Mouse (Mus musculus): Measurements from ENCODE around the gene Klk13. TPM values are rescaled to one million over a fixed set of nuclear protein-coding genes. Genes with fewer than 3 reads are reported as not detected.
"Not testable (repeated sequence)": the region's sequence is repeated elsewhere in the genome, so short reads cannot be mapped to it uniquely, and the experiment has no call there.

The Klk13 gene
- total RNA-seq (2017) = not detected in 3 replicates

- no peak for ATAC-seq (replicated peaks; ENCODE audit: insufficient number of reproducible peaks, low FRiP score, low TSS enrichment, poor library complexity, severe bottlenecking)
Measured at GRCm38 (mm10) chr7:43712267-43712666, at the start of gene Klk13. Gene Klk13 (plus strand): TSS chr7:43712567.

GRCm38 (mm10) chr7:43662804-43663203 lies 49.6 kb upstream of the Klk13 start:
- ATAC-seq (replicated peaks; ENCODE audit: insufficient number of reproducible peaks, low FRiP score, low TSS enrichment, poor library complexity, severe bottlenecking) = no peak

- not testable (repeated sequence) for ATAC-seq (replicated peaks; ENCODE audit: insufficient number of reproducible peaks, low FRiP score, low TSS enrichment, poor library complexity, severe bottlenecking)
Measured at GRCm38 (mm10) chr7:43667221-43667620, 45.1 kb upstream of the Klk13 start.

GRCm38 (mm10) chr7:43668582-43668981 lies 43.8 kb upstream of the Klk13 start:
- no peak for ATAC-seq (replicated peaks; ENCODE audit: insufficient number of reproducible peaks, low FRiP score, low TSS enrichment, poor library complexity, severe bottlenecking)

GRCm38 (mm10) chr7:43671064-43671808 lies 41.1 kb upstream of the Klk13 start:
- no peak for ATAC-seq (replicated peaks; ENCODE audit: insufficient number of reproducible peaks, low FRiP score, low TSS enrichment, poor library complexity, severe bottlenecking)

GRCm38 (mm10) chr7:43671809-43672580 lies 40.4 kb upstream of the Klk13 start, which contains the start of gene Ctu1:
Gene Ctu1 (plus strand): TSS chr7:43672016.
- ATAC-seq (replicated peaks; ENCODE audit: insufficient number of reproducible peaks, low FRiP score, low TSS enrichment, poor library complexity, severe bottlenecking) = peak; percentile 84

- ATAC-seq (replicated peaks; ENCODE audit: insufficient number of reproducible peaks, low FRiP score, low TSS enrichment, poor library complexity, severe bottlenecking) = no peak
Measured at GRCm38 (mm10) chr7:43672581-43673260, 39.6 kb upstream of the Klk13 start.

- ATAC-seq (replicated peaks; ENCODE audit: insufficient number of reproducible peaks, low FRiP score, low TSS enrichment, poor library complexity, severe bottlenecking) = no peak
Measured at GRCm38 (mm10) chr7:43675091-43675490, 37.3 kb upstream of the Klk13 start.

- no peak for ATAC-seq (replicated peaks; ENCODE audit: insufficient number of reproducible peaks, low FRiP score, low TSS enrichment, poor library complexity, severe bottlenecking)
Measured at GRCm38 (mm10) chr7:43678517-43678916, 33.9 kb upstream of the Klk13 start.

GRCm38 (mm10) chr7:43680960-43681359 lies 31.4 kb upstream of the Klk13 start:
- peak; percentile 47; the same call in 1 of the 2 replicates for ATAC-seq (replicated peaks; ENCODE audit: insufficient number of reproducible peaks, low FRiP score, low TSS enrichment, poor library complexity, severe bottlenecking)

- ATAC-seq (replicated peaks; ENCODE audit: insufficient number of reproducible peaks, low FRiP score, low TSS enrichment, poor library complexity, severe bottlenecking) = not testable (repeated sequence)
Measured at GRCm38 (mm10) chr7:43682511-43682910, 29.9 kb upstream of the Klk13 start.

GRCm38 (mm10) chr7:43685088-43685487 lies 27.3 kb upstream of the Klk13 start:
- ATAC-seq (replicated peaks; ENCODE audit: insufficient number of reproducible peaks, low FRiP score, low TSS enrichment, poor library complexity, severe bottlenecking) = no peak

GRCm38 (mm10) chr7:43690118-43690517 lies 22.2 kb upstream of the Klk13 start, which contains the start of gene Klk14:
Gene Klk14 (plus strand): TSS chr7:43690418.
- no peak for ATAC-seq (replicated peaks; ENCODE audit: insufficient number of reproducible peaks, low FRiP score, low TSS enrichment, poor library complexity, severe bottlenecking)

GRCm38 (mm10) chr7:43710031-43710430 lies 2.3 kb upstream of the Klk13 start:
- no peak for ATAC-seq (replicated peaks; ENCODE audit: insufficient number of reproducible peaks, low FRiP score, low TSS enrichment, poor library complexity, severe bottlenecking)

GRCm38 (mm10) chr7:43712917-43713316 lies 550 bp downstream of the Klk13 start:
- no peak for ATAC-seq (replicated peaks; ENCODE audit: insufficient number of reproducible peaks, low FRiP score, low TSS enrichment, poor library complexity, severe bottlenecking)

GRCm38 (mm10) chr7:43713741-43714351 lies 1.5 kb downstream of the Klk13 start:
- ATAC-seq (replicated peaks; ENCODE audit: insufficient number of reproducible peaks, low FRiP score, low TSS enrichment, poor library complexity, severe bottlenecking) = no peak

GRCm38 (mm10) chr7:43747788-43748187 lies 35.4 kb downstream of the Klk13 start:
- peak; percentile 63 for ATAC-seq (replicated peaks; ENCODE audit: insufficient number of reproducible peaks, low FRiP score, low TSS enrichment, poor library complexity, severe bottlenecking)

GRCm38 (mm10) chr7:43752806-43753205 lies 40.4 kb downstream of the Klk13 start:
- no peak for ATAC-seq (replicated peaks; ENCODE audit: insufficient number of reproducible peaks, low FRiP score, low TSS enrichment, poor library complexity, severe bottlenecking)

GRCm38 (mm10) chr7:43766484-43766883 lies 54.1 kb downstream of the Klk13 start:
- ATAC-seq (replicated peaks; ENCODE audit: insufficient number of reproducible peaks, low FRiP score, low TSS enrichment, poor library complexity, severe bottlenecking) = no peak

Measured in monocyte, adult 5-6 weeks (primary cell).